Mouse (Mus musculus) ZHBTc4 (cell line): ENCODE measurements at regions not wholly inside any gene's neighbourhood (a gene's known extent, or its start where the extent isn't known, plus 50 kb on each side); places are given as distances from the start of the nearest gene placed in this dataset.
"Not testable (repeated sequence)": the region's sequence is repeated elsewhere in the genome, so short reads cannot be mapped to it uniquely, and the experiment has no call there.

Experiments
- DNase-seq: peaks from one replicate; pipeline ENCODE4 v3.0.0-alpha.2; 2011; ENCODE audit warnings: low read depth, low spot score

- no peak for DNase-seq
Observed at GRCm38 (mm10) chr3:17001871-17002270, 946.3 kb upstream of the Cypt12 start.

GRCm38 (mm10) chr3:17003136-17003535, 945.1 kb upstream of the Cypt12 start:
- DNase-seq = no peak

- DNase-seq = no peak
Observed at GRCm38 (mm10) chr3:17014184-17015048, 933.8 kb upstream of the Cypt12 start.

GRCm38 (mm10) chr3:17050811-17051210, 897.4 kb upstream of the Cypt12 start:
- no peak for DNase-seq

DNA sequence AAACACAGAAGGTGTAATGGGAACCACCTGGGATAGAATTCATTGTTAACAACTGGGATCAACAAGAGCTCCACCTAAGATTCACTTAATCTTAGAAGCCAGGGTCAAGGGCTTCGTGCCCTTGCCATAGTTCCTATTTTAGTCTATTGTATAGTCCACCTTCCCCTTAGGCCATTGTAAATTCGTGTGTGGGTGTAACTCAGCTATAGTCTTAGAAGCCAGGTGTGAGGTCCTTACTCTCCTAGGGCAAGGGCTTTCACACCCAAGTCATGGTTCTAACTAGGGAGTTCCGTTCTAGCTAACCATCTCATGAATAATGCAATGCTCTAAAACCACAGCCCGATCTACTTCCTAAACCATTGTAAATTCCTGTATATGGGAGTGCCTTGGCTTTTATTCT, 889.8 kb upstream of the Cypt12 start:
- DNase-seq = peak; percentile 65

GRCm38 (mm10) chr3:17106261-17106660, 841.9 kb upstream of the Cypt12 start:
- not testable (repeated sequence) for DNase-seq
